Mouse (Mus musculus): ENCODE measurements around the gene Trak2. TPM values are rescaled to one million over a fixed set of nuclear protein-coding genes. Genes with fewer than 3 reads are reported as not detected.
"Not testable (repeated sequence)": the region's sequence is repeated elsewhere in the genome, so short reads cannot be mapped to it uniquely, and the experiment has no call there.

Trak2 gene
- polyA plus RNA-seq, 1 experiment from 2014 or later, result 15.5 TPM

DNA sequence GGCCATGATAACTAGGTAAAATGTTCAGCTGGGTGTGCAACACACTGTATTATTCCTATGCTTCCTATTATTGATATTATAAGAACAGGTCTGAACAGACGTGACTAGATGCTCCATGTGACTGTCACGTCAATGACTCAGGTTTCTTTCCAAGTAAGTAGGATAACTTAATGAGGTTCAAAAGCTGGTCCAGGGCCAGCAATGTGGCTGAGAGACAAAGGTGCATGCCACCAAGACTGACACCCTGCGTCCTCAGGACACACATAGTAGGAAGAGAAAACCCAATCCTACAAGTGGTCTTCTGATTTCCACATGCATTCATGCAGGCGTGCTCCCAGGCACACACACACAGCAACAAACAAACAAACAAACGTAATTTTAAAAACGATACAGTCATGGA lies 2.1 kb downstream of the Trak2 start:
- Histone ChIP-seq H3K4me2 (ENCODE audit: low read depth, low read length) (no peak overlapping the region; the same call in 1 of the 2 replicates), H3K4me1 (ENCODE audit: control insufficient read depth, insufficient read depth, low read length) (peaks cover 16% of the 10 kb centered on the region; the same call in 1 of the 2 replicates)
- WGBS, result 88% methylated on average over 6 of the region's 6 CpGs

DNA sequence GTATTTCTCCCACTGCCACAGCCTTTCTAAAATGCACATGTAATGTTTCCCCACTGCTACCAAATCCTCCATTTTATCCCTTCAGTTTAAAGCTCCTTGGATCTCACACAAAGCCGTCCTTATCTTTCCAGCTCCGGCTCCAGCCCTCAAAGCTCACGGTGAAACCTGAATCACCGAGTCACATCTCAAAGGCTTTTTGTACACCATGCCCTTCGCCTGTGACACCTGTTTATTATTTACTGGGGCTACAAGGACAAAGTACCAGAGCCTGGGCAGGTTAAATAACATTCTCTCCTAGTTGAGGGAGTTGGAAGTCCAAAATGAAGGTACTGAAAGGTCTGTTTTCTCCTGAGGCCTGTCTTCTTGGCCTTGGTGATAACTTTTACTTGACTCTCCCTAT lies 3.2 kb downstream of the Trak2 start:
- Histone ChIP-seq H3K9ac (replicated peaks; ENCODE audit: low read depth, low read length) (no peak overlapping the region), H3K9me3 (ENCODE audit: control insufficient read depth, low read length) (no peaks in the 10 kb centered on the region), H3K27ac (ENCODE audit: low read depth, low read length) (no peak overlapping the region), H3K36me3 (ENCODE audit: control insufficient read depth, insufficient read depth, low read length) (no peaks in the 10 kb centered on the region), H3K4me1 (ENCODE audit: control insufficient read depth, insufficient read depth, low read length) (peaks cover 16% of the 10 kb centered on the region; the same call in 1 of the 2 replicates), H3K4me3 (ENCODE audit: low read depth, low read length) (no peak overlapping the region), H3K27me3 (ENCODE audit: control insufficient read depth, insufficient read depth, low read length) (no peaks in the 10 kb centered on the region), H3K4me2 (ENCODE audit: low read depth, low read length) (no peak overlapping the region)
- 85% methylated on average over 5 of the region's 5 CpGs for WGBS
- ATAC-seq (ENCODE audit: low read depth), result no peak

More for the DNA sequence above, 2.1 kb downstream of the Trak2 start:
- Histone ChIP-seq H3K36me3 (ENCODE audit: control insufficient read depth, insufficient read depth, low read length) (no peaks in the 10 kb centered on the region), H3K4me3 (ENCODE audit: low read depth, low read length) (no peak overlapping the region), H3K27ac (ENCODE audit: low read depth, low read length) (no peak overlapping the region), H3K9ac (replicated peaks; ENCODE audit: low read depth, low read length) (no peak overlapping the region), H3K9me3 (ENCODE audit: control insufficient read depth, low read length) (no peaks in the 10 kb centered on the region), H3K27me3 (ENCODE audit: control insufficient read depth, insufficient read depth, low read length) (no peaks in the 10 kb centered on the region)
- ATAC-seq (ENCODE audit: low read depth), result no peak

DNA sequence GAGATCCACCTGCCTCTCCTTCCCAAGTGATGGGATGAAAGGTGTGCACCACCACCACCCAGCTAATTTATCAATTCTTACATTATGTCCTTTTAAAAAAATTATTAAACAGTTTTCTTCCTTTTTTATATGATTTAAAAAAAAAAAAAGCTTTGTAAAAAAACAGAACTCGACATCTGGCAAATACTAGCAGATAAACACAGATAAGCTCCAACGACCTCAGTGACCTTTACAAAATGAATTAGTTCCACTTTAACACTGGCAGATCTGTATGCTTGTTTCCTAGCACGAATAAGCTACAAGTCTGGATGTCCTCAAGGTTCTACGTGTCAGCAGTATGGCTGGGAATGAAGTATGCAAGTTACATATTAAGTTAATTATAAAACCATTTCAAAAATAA lies 5.7 kb downstream of the Trak2 start:
- Histone ChIP-seq H3K9ac (replicated peaks; ENCODE audit: low read depth, low read length) (no peak overlapping the region), H3K36me3 (ENCODE audit: control insufficient read depth, insufficient read depth, low read length) (no peaks in the 10 kb centered on the region), H3K9me3 (ENCODE audit: control insufficient read depth, low read length) (no peaks in the 10 kb centered on the region), H3K27me3 (ENCODE audit: control insufficient read depth, insufficient read depth, low read length) (no peaks in the 10 kb centered on the region), H3K4me1 (ENCODE audit: control insufficient read depth, insufficient read depth, low read length) (peaks cover 15% of the 10 kb centered on the region; the same call in 1 of the 2 replicates), H3K4me3 (ENCODE audit: low read depth, low read length) (no peak overlapping the region), H3K27ac (ENCODE audit: low read depth, low read length) (no peak overlapping the region), H3K4me2 (ENCODE audit: low read depth, low read length) (no peak overlapping the region)
- no peak for ATAC-seq (ENCODE audit: low read depth)
- 75% methylated on average over 4 of the region's 4 CpGs for WGBS

DNA sequence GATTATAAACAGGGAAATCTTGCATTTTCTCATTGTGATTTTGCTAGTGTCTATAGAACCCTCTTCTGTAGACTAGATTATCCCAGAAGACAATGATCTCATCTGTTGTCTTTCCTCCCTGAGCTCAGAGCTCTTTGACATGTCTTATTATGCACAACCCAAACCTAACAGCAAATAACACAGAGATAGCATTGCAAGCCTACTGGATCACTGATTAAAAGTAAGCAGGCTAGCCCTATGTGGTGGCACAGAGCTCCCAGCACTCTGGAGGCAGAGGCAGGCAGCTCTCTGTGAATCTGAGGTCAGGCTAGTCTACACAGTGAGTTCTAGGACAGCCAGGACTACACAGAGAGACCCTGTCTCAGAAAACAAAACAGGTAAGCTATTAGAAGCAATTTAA lies 10.4 kb downstream of the Trak2 start:
- no peak overlapping the region for H3K27ac ChIP-seq (ENCODE audit: low read depth, low read length)
- no peak overlapping the region for H3K4me2 ChIP-seq (ENCODE audit: low read depth, low read length)
- H3K4me1 ChIP-seq (ENCODE audit: control insufficient read depth, insufficient read depth, low read length), result peaks cover 10% of the 10 kb centered on the region
- H3K36me3 ChIP-seq (ENCODE audit: control insufficient read depth, insufficient read depth, low read length), result no peaks in the 10 kb centered on the region
- H3K9ac ChIP-seq (replicated peaks; ENCODE audit: low read depth, low read length), result no peak overlapping the region
- H3K27me3 ChIP-seq (ENCODE audit: control insufficient read depth, insufficient read depth, low read length), result no peaks in the 10 kb centered on the region
- no peak for ATAC-seq (ENCODE audit: low read depth)
- H3K9me3 ChIP-seq (ENCODE audit: control insufficient read depth, low read length), result no peaks in the 10 kb centered on the region
- H3K4me3 ChIP-seq (ENCODE audit: low read depth, low read length), result no peak overlapping the region

DNA sequence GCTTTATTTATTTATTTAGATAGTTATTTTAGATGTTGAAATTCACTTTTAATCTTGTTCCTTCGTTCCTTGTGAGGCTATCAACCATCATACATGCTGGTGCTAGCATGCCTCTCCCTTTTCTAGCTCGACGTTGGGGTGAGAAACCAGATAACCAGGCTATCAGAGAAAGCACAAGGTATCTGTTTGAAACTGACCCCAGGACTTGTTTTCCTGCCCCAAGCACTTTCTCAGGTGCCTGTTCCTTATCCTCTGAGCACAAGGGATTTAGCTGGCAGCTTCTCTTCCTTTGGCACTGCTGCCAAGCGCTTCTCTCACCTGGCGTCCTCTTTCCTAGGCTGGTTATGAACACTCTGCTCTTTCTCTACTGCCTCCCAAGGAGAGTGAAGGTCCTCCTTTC lies 10.8 kb downstream of the Trak2 start:
- no peak overlapping the region for H3K9ac ChIP-seq (replicated peaks; ENCODE audit: low read depth, low read length)
- no peaks in the 10 kb centered on the region for H3K36me3 ChIP-seq (ENCODE audit: control insufficient read depth, insufficient read depth, low read length)
- no peak overlapping the region for H3K27ac ChIP-seq (ENCODE audit: low read depth, low read length)
- no peak overlapping the region for H3K4me2 ChIP-seq (ENCODE audit: low read depth, low read length)
- H3K9me3 ChIP-seq (ENCODE audit: control insufficient read depth, low read length), result no peaks in the 10 kb centered on the region
- no peak for ATAC-seq (ENCODE audit: low read depth)
- no peaks in the 10 kb centered on the region for H3K27me3 ChIP-seq (ENCODE audit: control insufficient read depth, insufficient read depth, low read length)
- H3K4me1 ChIP-seq (ENCODE audit: control insufficient read depth, insufficient read depth, low read length), result peaks cover 10% of the 10 kb centered on the region
- 96% methylated on average over 5 of the region's 5 CpGs for WGBS
- no peak overlapping the region for H3K4me3 ChIP-seq (ENCODE audit: low read depth, low read length)

DNA sequence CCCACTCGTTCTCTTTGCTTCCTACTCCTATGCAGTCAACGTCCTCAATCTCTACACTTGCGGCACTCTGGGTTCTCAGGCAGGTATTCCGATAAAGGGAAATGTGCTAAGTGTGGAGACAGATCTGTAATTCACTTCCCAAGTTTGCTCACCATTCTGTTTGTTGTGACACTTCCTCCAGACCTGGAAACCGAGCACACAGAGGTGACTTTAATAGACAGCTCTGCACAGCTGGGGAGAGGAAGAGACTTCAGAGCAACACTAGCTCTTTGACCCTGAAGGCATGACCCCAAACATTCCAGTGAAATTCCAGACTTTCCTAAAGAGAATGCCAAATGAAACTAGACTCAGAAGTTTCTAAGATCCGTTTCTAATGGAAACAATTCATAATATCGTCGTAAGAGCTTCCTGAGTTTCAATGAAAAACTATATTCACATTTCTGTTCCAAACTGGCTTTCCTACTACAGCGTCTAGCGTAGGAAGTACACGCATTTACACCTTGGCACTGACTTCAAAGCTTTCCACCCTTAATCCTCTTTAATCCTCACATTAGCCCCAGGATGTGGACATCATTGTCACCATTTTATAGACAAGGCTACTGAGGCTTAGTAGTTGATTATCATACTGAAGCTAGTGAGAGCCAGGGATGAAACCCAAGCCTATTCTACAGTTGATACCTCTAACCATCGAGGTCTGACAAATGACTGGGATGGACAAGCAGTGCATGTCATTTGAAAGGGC lies 11.9 kb downstream of the Trak2 start:
- no peak overlapping the region for H3K9ac ChIP-seq (replicated peaks; ENCODE audit: low read depth, low read length)
- H3K4me3 ChIP-seq (ENCODE audit: low read depth, low read length), result no peak overlapping the region
- no peak for ATAC-seq (ENCODE audit: low read depth)
- no peak overlapping the region for H3K4me2 ChIP-seq (ENCODE audit: low read depth, low read length)
- H3K27me3 ChIP-seq (ENCODE audit: control insufficient read depth, insufficient read depth, low read length), result no peaks in the 10 kb centered on the region
- H3K9me3 ChIP-seq (ENCODE audit: control insufficient read depth, low read length), result no peaks in the 10 kb centered on the region
- H3K27ac ChIP-seq (ENCODE audit: low read depth, low read length), result no peak overlapping the region
- peaks cover 10% of the 10 kb centered on the region for H3K4me1 ChIP-seq (ENCODE audit: control insufficient read depth, insufficient read depth, low read length)
- H3K36me3 ChIP-seq (ENCODE audit: control insufficient read depth, insufficient read depth, low read length), result no peaks in the 10 kb centered on the region
- 76% methylated on average over 12 of the region's 12 CpGs for WGBS

DNA sequence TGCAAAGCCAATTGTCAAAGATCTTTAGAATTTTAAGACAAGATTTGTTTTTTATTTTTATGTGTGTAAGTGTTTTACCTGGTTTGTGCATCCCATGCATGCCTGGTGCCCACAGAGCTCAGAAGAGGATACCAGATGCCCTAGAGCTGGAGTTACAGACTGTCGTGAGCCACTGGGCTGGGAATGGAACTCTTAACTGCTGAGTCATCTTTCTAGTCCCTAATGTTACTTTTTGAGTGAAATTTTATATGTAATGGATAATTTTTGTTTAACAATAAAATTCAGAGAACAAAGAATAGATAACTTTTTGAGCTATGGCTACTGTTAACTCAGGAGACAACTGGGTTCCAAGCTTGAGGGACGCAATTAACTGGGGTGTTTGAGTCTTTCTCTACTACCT lies 13.5 kb downstream of the Trak2 start:
- H3K9me3 ChIP-seq (ENCODE audit: control insufficient read depth, low read length), result no peaks in the 10 kb centered on the region
- no peaks in the 10 kb centered on the region for H3K27me3 ChIP-seq (ENCODE audit: control insufficient read depth, insufficient read depth, low read length)
- no peak for ATAC-seq (ENCODE audit: low read depth)
- no peak overlapping the region for H3K4me3 ChIP-seq (ENCODE audit: low read depth, low read length)
- no peak overlapping the region for H3K4me2 ChIP-seq (ENCODE audit: low read depth, low read length)
- 85% methylated on average over 2 of the region's 2 CpGs for WGBS
- H3K36me3 ChIP-seq (ENCODE audit: control insufficient read depth, insufficient read depth, low read length), result no peaks in the 10 kb centered on the region
- H3K4me1 ChIP-seq (ENCODE audit: control insufficient read depth, insufficient read depth, low read length), result peaks cover 10% of the 10 kb centered on the region
- H3K27ac ChIP-seq (ENCODE audit: low read depth, low read length), result no peak overlapping the region
- no peak overlapping the region for H3K9ac ChIP-seq (replicated peaks; ENCODE audit: low read depth, low read length)

DNA sequence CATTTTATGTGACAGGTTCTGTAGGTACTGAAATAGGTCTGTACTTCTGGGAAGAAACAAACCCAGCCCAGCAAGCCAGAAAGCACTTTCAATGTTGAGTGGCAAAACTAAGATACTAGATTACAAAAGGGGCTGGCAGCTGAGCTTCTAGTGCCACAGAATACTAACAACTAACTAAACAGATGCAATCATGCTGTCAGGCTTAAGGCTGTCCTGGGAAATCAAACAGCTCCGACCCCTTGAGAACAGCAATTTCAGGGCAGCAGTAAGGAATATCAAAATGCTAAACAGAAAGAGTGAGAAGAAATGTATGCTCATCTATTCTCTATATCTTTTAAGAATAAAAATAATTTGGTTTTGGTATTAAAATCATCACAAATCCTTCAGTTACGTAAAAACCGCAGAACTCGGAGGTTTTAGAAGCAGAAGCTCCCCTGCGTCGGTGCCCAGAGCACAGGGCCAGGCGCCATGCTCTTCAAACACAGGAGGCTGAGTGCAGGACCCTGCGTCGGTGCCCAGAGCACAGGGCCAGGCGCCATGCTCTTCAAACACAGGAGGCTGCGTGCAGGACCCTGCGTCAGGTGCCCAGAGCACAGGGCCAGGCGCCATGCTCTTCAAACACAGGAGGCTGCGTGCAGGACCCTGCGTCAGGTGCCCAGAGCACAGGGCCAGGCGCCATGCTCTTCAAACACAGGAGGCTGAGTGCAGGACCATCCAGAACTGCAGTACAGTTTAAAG lies 14.3 kb downstream of the Trak2 start:
- not testable (repeated sequence) for H3K9me3 ChIP-seq (ENCODE audit: control insufficient read depth, low read length); H3K27me3 ChIP-seq (ENCODE audit: control insufficient read depth, insufficient read depth, low read length); H3K9ac ChIP-seq (replicated peaks; ENCODE audit: low read depth, low read length); H3K4me3 ChIP-seq (ENCODE audit: low read depth, low read length); H3K4me2 ChIP-seq (ENCODE audit: low read depth, low read length); H3K36me3 ChIP-seq (ENCODE audit: control insufficient read depth, insufficient read depth, low read length)
- 78% methylated on average over 16 of the region's 16 CpGs for WGBS
- H3K4me1 ChIP-seq (ENCODE audit: control insufficient read depth, insufficient read depth, low read length), result peaks cover 10% of the 10 kb centered on the region
- ATAC-seq (ENCODE audit: low read depth), result peak; percentile 58; the same call in 1 of the 2 replicates
- H3K27ac ChIP-seq (ENCODE audit: low read depth, low read length), result peak overlapping the region; percentile 16; the same call in 1 of the 2 replicates

DNA sequence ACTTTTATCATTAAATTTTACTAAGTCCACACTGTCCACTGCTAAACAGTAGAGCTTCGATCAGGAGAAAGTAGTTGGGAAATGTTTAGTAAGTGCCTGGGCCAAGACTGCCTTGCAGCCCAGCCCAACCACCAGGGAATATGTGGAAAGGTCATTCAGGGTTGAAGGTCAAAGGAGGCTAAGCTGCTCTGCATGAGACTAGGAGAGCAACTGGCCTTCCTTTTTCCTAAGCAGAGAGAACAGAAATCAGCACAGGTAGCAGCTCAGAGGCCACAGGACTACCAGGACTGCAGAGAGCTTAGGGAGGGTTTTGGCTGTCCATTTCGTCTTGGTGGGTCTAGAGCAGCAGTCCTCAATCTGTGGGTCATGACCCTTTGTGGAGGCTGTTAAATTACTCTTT lies 15.3 kb downstream of the Trak2 start:
- ATAC-seq (ENCODE audit: low read depth), result no peak
- Histone ChIP-seq H3K4me1 (ENCODE audit: control insufficient read depth, insufficient read depth, low read length) (peaks cover 10% of the 10 kb centered on the region), H3K36me3 (ENCODE audit: control insufficient read depth, insufficient read depth, low read length) (no peaks in the 10 kb centered on the region), H3K27me3 (ENCODE audit: control insufficient read depth, insufficient read depth, low read length) (no peaks in the 10 kb centered on the region), H3K9ac (replicated peaks; ENCODE audit: low read depth, low read length) (no peak overlapping the region), H3K4me3 (ENCODE audit: low read depth, low read length) (no peak overlapping the region), H3K4me2 (ENCODE audit: low read depth, low read length) (no peak overlapping the region), H3K27ac (ENCODE audit: low read depth, low read length) (no peak overlapping the region), H3K9me3 (ENCODE audit: control insufficient read depth, low read length) (no peaks in the 10 kb centered on the region)
- WGBS, result 72% methylated on average over 2 of the region's 2 CpGs
